Mouse (Mus musculus) forebrain, embryonic 15.5 days (tissue): Measurements from ENCODE around the gene Adamts7. TPM values are rescaled to one million over a fixed set of nuclear protein-coding genes. Genes with fewer than 3 reads are reported as not detected.

Source experiments
- ATAC-seq: fragments of 200-750 bp; cut with Nextera tagmentation; replicated peaks from 2 replicates; pipeline ENCODE4 v1.8.0; 2017; ENCODE audit warnings: mild to moderate bottlenecking, moderate TSS enrichment, moderate library complexity
- H3K27ac ChIP-seq: fragments of 300-500 bp; sonication (generic); replicated peaks from 2 replicates; pipeline ENCODE4 v1.5.1; 2015; ENCODE audit warnings: mild to moderate bottlenecking, inconsistent platforms
- H3K27me3 ChIP-seq: fragments of 300-500 bp; sonication (generic); 2 replicates; pipeline ENCODE4 v1.6.1; 2015; ENCODE audit warnings: inconsistent platforms
- H3K36me3 ChIP-seq: fragments of 300-500 bp; sonication (generic); 2 replicates; pipeline ENCODE4 v1.6.1; 2015; ENCODE audit warnings: mild to moderate bottlenecking, inconsistent platforms
- H3K4me1 ChIP-seq: fragments of 300-500 bp; sonication (generic); 2 replicates; pipeline ENCODE4 v1.6.1; 2015; ENCODE audit warnings: inconsistent platforms
- H3K4me2 ChIP-seq: fragments of 300-500 bp; sonication (generic); replicated peaks from 2 replicates; pipeline ENCODE4 v1.6.1; 2015; ENCODE audit warnings: mild to moderate bottlenecking, inconsistent platforms
- H3K4me3 ChIP-seq: fragments of 300-500 bp; sonication (generic); 2 replicates; pipeline ENCODE4 v1.5.1; 2015; ENCODE audit warnings: mild to moderate bottlenecking, inconsistent platforms
- H3K9ac ChIP-seq: fragments of 300-500 bp; sonication (generic); replicated peaks from 2 replicates; pipeline ENCODE4 v1.6.1; 2015; ENCODE audit warnings: mild to moderate bottlenecking, inconsistent platforms
- H3K9me3 ChIP-seq: fragments of 300-500 bp; sonication (generic); 2 replicates; pipeline ENCODE4 v1.6.1; 2016; ENCODE audit warnings: inconsistent platforms
- WGBS: fragments of 180-500 bp; shearing (Covaris S2); methylation state at CpG from one replicate; pipeline ENCODE4 v1.1.7; 2015; ENCODE audit warnings: mixed read lengths; 5-methylcytosine and 5-hydroxymethylcytosine counted together
- polyA plus RNA-seq: library from polyadenylated mRNA; unstranded; fragments of >200 nt; fragmentation: Nextera tagmentation; extraction: Ambion mirVana; gene quantifications from 2 replicates; pipeline ENCODE4 v1.2.1, GENCODE M21; 2015

The Adamts7 gene
- polyA plus RNA-seq, 1 experiment from 2014 or later, result 12.4 TPM

- WGBS, result 76% methylated on average over 12 of the region's 12 CpGs
These were observed 64.3 kb downstream of the Adamts7 start for GRCm38 (mm10) chr9:90227171-90227570.

GRCm38 (mm10) chr9:90232781-90233690, 70.2 kb downstream of the Adamts7 start:
- H3K27me3 ChIP-seq, result no peaks in the 10 kb centered on the region
- H3K4me1 ChIP-seq, result no peaks in the 10 kb centered on the region
- H3K36me3 ChIP-seq, result no peaks in the 10 kb centered on the region
- H3K4me3 ChIP-seq, result no peak overlapping the region
- H3K9me3 ChIP-seq, result no peaks in the 10 kb centered on the region
- no peak overlapping the region for H3K9ac ChIP-seq
- WGBS, result 88% methylated on average over 8 of the region's 8 CpGs
- no peak overlapping the region for H3K27ac ChIP-seq
- no peak for ATAC-seq
- H3K4me2 ChIP-seq, result no peak overlapping the region

More at GRCm38 (mm10) chr9:90227171-90227570, 64.3 kb downstream of the Adamts7 start:
- Histone ChIP-seq H3K4me3 (no peak overlapping the region), H3K4me1 (no peaks in the 10 kb centered on the region), H3K9ac (no peak overlapping the region), H3K36me3 (0 out of 2 replicates have a peak, but pooled peaks cover 6% of the 10 kb centered on the region), H3K27ac (no peak overlapping the region), H3K4me2 (no peak overlapping the region), H3K9me3 (no peaks in the 10 kb centered on the region), H3K27me3 (no peaks in the 10 kb centered on the region)
- no peak for ATAC-seq

- ATAC-seq, result 0 out of 2 replicates have a peak, but pooled peaks have one; percentile 23
- WGBS, result 93% methylated on average over 5 of the region's 5 CpGs
These were observed 71.1 kb downstream of the Adamts7 start for GRCm38 (mm10) chr9:90233906-90234419.

GRCm38 (mm10) chr9:90234786-90235185, 71.9 kb downstream of the Adamts7 start:
- H3K9me3 ChIP-seq, result no peaks in the 10 kb centered on the region
- no peak overlapping the region for H3K4me2 ChIP-seq
- no peak overlapping the region for H3K4me3 ChIP-seq
- no peaks in the 10 kb centered on the region for H3K36me3 ChIP-seq
- no peak overlapping the region for H3K27ac ChIP-seq
- no peak overlapping the region for H3K9ac ChIP-seq
- H3K4me1 ChIP-seq, result no peaks in the 10 kb centered on the region
- ATAC-seq, result no peak
- 94% methylated on average over 5 of the region's 5 CpGs for WGBS
- H3K27me3 ChIP-seq, result no peaks in the 10 kb centered on the region

More at GRCm38 (mm10) chr9:90233906-90234419, 71.1 kb downstream of the Adamts7 start:
- Histone ChIP-seq H3K4me3 (no peak overlapping the region), H3K27ac (no peak overlapping the region), H3K36me3 (no peaks in the 10 kb centered on the region), H3K9ac (no peak overlapping the region), H3K9me3 (no peaks in the 10 kb centered on the region), H3K27me3 (no peaks in the 10 kb centered on the region), H3K4me1 (no peaks in the 10 kb centered on the region), H3K4me2 (no peak overlapping the region)

- 90% methylated on average over 10 of the region's 10 CpGs for WGBS
These were observed 72.5 kb downstream of the Adamts7 start for GRCm38 (mm10) chr9:90235258-90235882.

GRCm38 (mm10) chr9:90236817-90237216, 73.9 kb downstream of the Adamts7 start:
- Histone ChIP-seq H3K4me2 (no peak overlapping the region), H3K27me3 (no peaks in the 10 kb centered on the region), H3K9me3 (no peaks in the 10 kb centered on the region), H3K36me3 (no peaks in the 10 kb centered on the region), H3K9ac (no peak overlapping the region), H3K4me3 (no peak overlapping the region), H3K27ac (no peak overlapping the region), H3K4me1 (0 out of 2 replicates have a peak, but pooled peaks cover 3% of the 10 kb centered on the region)
- no peak for ATAC-seq
- 98% methylated on average over 5 of the region's 5 CpGs for whole genome bisulfite sequencing

More at GRCm38 (mm10) chr9:90235258-90235882, 72.5 kb downstream of the Adamts7 start:
- H3K4me2 ChIP-seq, result no peak overlapping the region
- H3K27ac ChIP-seq, result no peak overlapping the region
- H3K27me3 ChIP-seq, result no peaks in the 10 kb centered on the region
- no peaks in the 10 kb centered on the region for H3K9me3 ChIP-seq
- no peak overlapping the region for H3K4me3 ChIP-seq
- no peaks in the 10 kb centered on the region for H3K4me1 ChIP-seq
- no peaks in the 10 kb centered on the region for H3K36me3 ChIP-seq
- no peak for ATAC-seq
- no peak overlapping the region for H3K9ac ChIP-seq

- no peak for ATAC-seq
- H3K9me3 ChIP-seq, result no peaks in the 10 kb centered on the region
- H3K4me2 ChIP-seq, result no peak overlapping the region
- no peak overlapping the region for H3K4me3 ChIP-seq
- H3K9ac ChIP-seq, result no peak overlapping the region
- no peaks in the 10 kb centered on the region for H3K27me3 ChIP-seq
- H3K4me1 ChIP-seq, result 0 out of 2 replicates have a peak, but pooled peaks cover 3% of the 10 kb centered on the region
- 90% methylated on average over 9 of the region's 9 CpGs for WGBS
- no peak overlapping the region for H3K27ac ChIP-seq
- H3K36me3 ChIP-seq, result no peaks in the 10 kb centered on the region
These were observed 74.6 kb downstream of the Adamts7 start for GRCm38 (mm10) chr9:90237232-90238062.

GRCm38 (mm10) chr9:90240560-90240959, 77.7 kb downstream of the Adamts7 start:
- ATAC-seq, result peak; percentile 69
- 0 out of 2 replicates have a peak, but pooled peaks cover 3% of the 10 kb centered on the region for H3K4me1 ChIP-seq
- H3K9me3 ChIP-seq, result no peaks in the 10 kb centered on the region
- H3K9ac ChIP-seq, result no peak overlapping the region
- no peak overlapping the region for H3K4me3 ChIP-seq
- no peak overlapping the region for H3K4me2 ChIP-seq
- H3K27me3 ChIP-seq, result no peaks in the 10 kb centered on the region
- H3K27ac ChIP-seq, result no peak overlapping the region
- WGBS, result 62% methylated on average over 4 of the region's 4 CpGs
- no peaks in the 10 kb centered on the region for H3K36me3 ChIP-seq

GRCm38 (mm10) chr9:90241041-90241440, 78.2 kb downstream of the Adamts7 start:
- Histone ChIP-seq H3K4me2 (no peak overlapping the region), H3K36me3 (no peaks in the 10 kb centered on the region), H3K9ac (no peak overlapping the region), H3K27ac (no peak overlapping the region), H3K4me1 (0 out of 2 replicates have a peak, but pooled peaks cover 3% of the 10 kb centered on the region), H3K4me3 (no peak overlapping the region), H3K9me3 (no peaks in the 10 kb centered on the region), H3K27me3 (no peaks in the 10 kb centered on the region)
- ATAC-seq, result no peak
- WGBS, result 89% methylated on average over 6 of the region's 6 CpGs

GRCm38 (mm10) chr9:90241618-90242017, 78.7 kb downstream of the Adamts7 start:
- H3K9me3 ChIP-seq, result no peaks in the 10 kb centered on the region
- H3K27me3 ChIP-seq, result no peaks in the 10 kb centered on the region
- H3K36me3 ChIP-seq, result no peaks in the 10 kb centered on the region
- WGBS, result 76% methylated on average over 7 of the region's 7 CpGs
- H3K9ac ChIP-seq, result no peak overlapping the region
- no peak overlapping the region for H3K27ac ChIP-seq
- H3K4me3 ChIP-seq, result no peak overlapping the region
- H3K4me2 ChIP-seq, result no peak overlapping the region
- 0 out of 2 replicates have a peak, but pooled peaks cover 3% of the 10 kb centered on the region for H3K4me1 ChIP-seq
- no peak for ATAC-seq

- Histone ChIP-seq H3K4me1 (0 out of 2 replicates have a peak, but pooled peaks cover 3% of the 10 kb centered on the region), H3K36me3 (no peaks in the 10 kb centered on the region), H3K27me3 (no peaks in the 10 kb centered on the region), H3K9me3 (no peaks in the 10 kb centered on the region), H3K9ac (no peak overlapping the region), H3K4me2 (no peak overlapping the region), H3K4me3 (no peak overlapping the region), H3K27ac (no peak overlapping the region)
- 91% methylated on average over 6 of the region's 6 CpGs for WGBS
- ATAC-seq, result no peak
These were observed 79.4 kb downstream of the Adamts7 start for GRCm38 (mm10) chr9:90242291-90242690.
